Mouse (Mus musculus) brain, embryonic 14.5 days (tissue): Measurements from ENCODE around the gene Ripply1.

Source experiments
- CTCF ChIP-seq: fragments of 200-500 bp; IDR thresholded peaks from 2 replicates; pipeline ENCODE4 v1.5.1; 2012; ENCODE audit warnings: inconsistent platforms, mild to moderate bottlenecking, moderate library complexity, borderline replicate concordance; ENCODE audit not compliant: insufficient read depth, insufficient read length; ENCODE audit errors: extremely low read depth
- POLR2A ChIP-seq: fragments of 200-500 bp; IDR thresholded peaks from 2 replicates; pipeline ENCODE4 v1.6.1; 2012; ENCODE audit warnings: mild to moderate bottlenecking, inconsistent platforms, borderline replicate concordance; ENCODE audit not compliant: poor library complexity, insufficient read depth, insufficient read length, severe bottlenecking; ENCODE audit errors: extremely low read depth

DNA sequence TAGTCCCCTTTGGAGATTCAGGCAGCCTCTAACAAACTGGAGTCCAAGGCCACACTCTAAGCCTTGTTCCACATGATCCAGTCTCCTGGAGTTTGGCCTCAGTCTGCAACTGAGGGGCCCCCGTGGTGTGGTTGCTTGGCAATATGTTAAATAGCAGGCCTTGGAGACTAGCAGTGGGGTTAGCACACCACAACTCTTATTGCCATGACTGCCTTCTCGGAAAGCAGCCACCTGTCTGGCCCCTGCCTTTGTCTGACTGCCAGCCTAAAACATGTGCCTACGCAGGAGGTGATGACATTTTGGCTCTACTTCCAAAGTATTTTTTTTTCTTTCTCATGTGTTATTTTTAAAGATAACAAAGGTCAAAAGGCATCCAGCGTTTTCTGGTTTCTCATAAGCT, 25.9 kb upstream of the Ripply1 start:
- TF ChIP-seq POLR2A = no peak
- no peak for TF ChIP-seq CTCF
